Mouse (Mus musculus): ENCODE results near the gene Rpl10. TPM values are rescaled to one million over a fixed set of nuclear protein-coding genes. Genes with fewer than 3 reads are reported as not detected.

Rpl10 gene
- polyA plus RNA-seq, 1 experiment from 2014 or later: 863 TPM

DNA sequence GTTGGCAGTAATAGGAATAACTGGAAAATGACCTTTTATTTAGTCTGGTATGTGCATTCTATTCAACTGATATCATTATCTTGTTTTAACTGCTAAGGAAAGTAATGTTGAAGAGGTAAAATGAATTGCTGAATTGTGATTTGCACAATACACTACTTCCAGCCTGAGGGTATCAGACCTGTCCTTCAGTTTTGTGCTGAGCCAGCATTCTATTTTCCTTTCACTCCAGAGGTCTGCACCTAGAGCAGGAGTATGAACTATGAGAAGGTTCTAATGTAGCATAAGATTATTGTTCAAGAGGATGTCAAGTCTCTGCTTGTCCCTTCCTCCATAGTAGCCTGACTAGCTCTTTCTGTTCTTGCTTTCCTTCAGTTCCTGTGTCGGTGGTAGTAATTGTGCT lies 27.7 kb downstream of the Rpl10 start:
- H3K9me3 ChIP-seq (ENCODE audit: control insufficient read depth, low read length): no peaks in the 10 kb centered on the region
- no peak overlapping the region for H3K9ac ChIP-seq (ENCODE audit: low read depth, low read length)
- 83% methylated on average over 1 of the region's 1 CpGs for WGBS
- H3K27ac ChIP-seq (ENCODE audit: low read length): no peak overlapping the region
- H3K4me1 ChIP-seq (ENCODE audit: control insufficient read depth, insufficient read depth, low read length): no peaks in the 10 kb centered on the region
- no peaks in the 10 kb centered on the region for H3K27me3 ChIP-seq (replicated peaks; ENCODE audit: control insufficient read depth, insufficient read depth, low read length)
- ATAC-seq: no peak
- H3K4me2 ChIP-seq (ENCODE audit: low read depth, low read length): no peak overlapping the region
- H3K4me3 ChIP-seq (ENCODE audit: low read length): no peak overlapping the region
- 0 out of 2 replicates have a peak, but pooled peaks cover 2% of the 10 kb centered on the region for H3K36me3 ChIP-seq (ENCODE audit: control insufficient read depth, insufficient read depth, low read length)

GRCm38 (mm10) chrX:74299721-74300120 lies 29.1 kb downstream of the Rpl10 start:
- 92% methylated on average over 3 of the region's 3 CpGs for WGBS
- H3K27ac ChIP-seq (ENCODE audit: low read length): no peak overlapping the region
- no peak overlapping the region for H3K4me2 ChIP-seq (ENCODE audit: low read depth, low read length)
- no peaks in the 10 kb centered on the region for H3K4me1 ChIP-seq (ENCODE audit: control insufficient read depth, insufficient read depth, low read length)
- H3K4me3 ChIP-seq (ENCODE audit: low read length): no peak overlapping the region
- H3K9ac ChIP-seq (ENCODE audit: low read depth, low read length): no peak overlapping the region
- ATAC-seq: no peak
- no peaks in the 10 kb centered on the region for H3K9me3 ChIP-seq (ENCODE audit: control insufficient read depth, low read length)
- H3K36me3 ChIP-seq (ENCODE audit: control insufficient read depth, insufficient read depth, low read length): 0 out of 2 replicates have a peak, but pooled peaks cover 2% of the 10 kb centered on the region
- no peaks in the 10 kb centered on the region for H3K27me3 ChIP-seq (replicated peaks; ENCODE audit: control insufficient read depth, insufficient read depth, low read length)

DNA sequence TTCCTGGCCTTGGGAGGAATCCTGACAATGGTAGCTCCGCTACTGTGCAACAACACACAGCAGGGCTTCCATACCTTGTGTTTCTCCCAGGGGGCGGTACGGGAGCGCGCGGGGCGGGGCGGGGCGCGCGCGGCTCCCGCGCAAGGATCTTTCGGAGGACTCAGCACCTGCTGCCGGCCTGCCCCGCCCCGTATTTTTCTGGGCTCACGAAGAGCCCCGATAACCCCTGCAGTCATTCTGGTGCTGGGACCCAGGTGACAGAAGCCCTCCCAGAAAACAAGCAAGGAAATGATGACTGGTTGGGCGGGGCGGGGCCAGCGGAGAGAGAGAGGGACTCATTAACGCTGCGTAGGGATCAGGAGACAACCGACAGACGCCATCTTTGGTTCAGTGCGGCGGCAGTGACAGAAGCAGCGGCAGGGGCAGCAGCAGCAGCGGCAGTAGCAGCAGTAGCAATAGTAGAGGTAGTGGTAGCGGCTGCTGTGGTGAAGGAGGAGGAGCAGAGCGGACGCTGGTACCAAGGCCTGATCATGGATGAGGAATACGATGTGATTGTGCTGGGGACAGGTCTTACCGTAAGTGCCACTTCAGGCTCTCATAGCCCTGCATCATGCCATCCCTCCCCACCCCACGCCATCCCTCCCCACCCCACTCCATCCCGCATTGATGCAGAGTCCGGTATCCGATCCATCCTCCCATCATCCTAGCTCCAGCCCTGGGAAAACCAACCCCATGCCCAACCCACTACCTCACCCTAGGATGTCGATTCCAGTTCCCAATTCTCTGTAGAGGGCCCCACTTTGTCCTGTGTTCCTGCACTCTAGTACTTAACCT lies 34.5 kb downstream of the Rpl10 start, which contains the start of gene Gdi1:
Gene Gdi1 (plus strand): TSS at position 132 of the 834 bp plus-strand sequence.
- H3K36me3 ChIP-seq (ENCODE audit: control insufficient read depth, insufficient read depth, low read length): peaks cover 7% of the 10 kb centered on the region
- peak within 1 kb of the TSS; percentile 58 for H3K4me3 ChIP-seq (ENCODE audit: low read length)
- peak within 1 kb of the TSS; percentile 83 for H3K27ac ChIP-seq (ENCODE audit: low read length)
- ATAC-seq: peak; percentile 85
- H3K9me3 ChIP-seq (ENCODE audit: control insufficient read depth, low read length): no peaks in the 10 kb centered on the region
- 11% methylated on average over 41 of the region's 41 CpGs for WGBS
- H3K9ac ChIP-seq (ENCODE audit: low read depth, low read length): peak within 1 kb of the TSS; percentile 74
- peak within 1 kb of the TSS; percentile 62 for H3K4me2 ChIP-seq (ENCODE audit: low read depth, low read length)
- no peaks in the 10 kb centered on the region for H3K4me1 ChIP-seq (ENCODE audit: control insufficient read depth, insufficient read depth, low read length)
- no peaks in the 10 kb centered on the region for H3K27me3 ChIP-seq (replicated peaks; ENCODE audit: control insufficient read depth, insufficient read depth, low read length)

- ATAC-seq: peak; percentile 99
- no peaks in the 10 kb centered on the region for H3K4me1 ChIP-seq (ENCODE audit: control insufficient read depth, insufficient read depth, low read length)
- peak within 1 kb of the TSS; percentile 68 for H3K4me3 ChIP-seq (ENCODE audit: low read length)
- H3K36me3 ChIP-seq (ENCODE audit: control insufficient read depth, insufficient read depth, low read length): peaks cover 8% of the 10 kb centered on the region
- peak within 1 kb of the TSS; percentile 85 for H3K9ac ChIP-seq (ENCODE audit: low read depth, low read length)
- 16% methylated on average over 57 of the region's 59 CpGs for WGBS
- H3K4me2 ChIP-seq (ENCODE audit: low read depth, low read length): peak within 1 kb of the TSS; percentile 68
- H3K27me3 ChIP-seq (replicated peaks; ENCODE audit: control insufficient read depth, insufficient read depth, low read length): no peaks in the 10 kb centered on the region
- no peaks in the 10 kb centered on the region for H3K9me3 ChIP-seq (ENCODE audit: control insufficient read depth, low read length)
- H3K27ac ChIP-seq (ENCODE audit: low read length): peak within 1 kb of the TSS; percentile 75
Observed at GRCm38 (mm10) chrX:74312540-74313464, 42.2 kb downstream of the Rpl10 start, which contains the start of gene Fam50a. Gene Fam50a, plus strand, starts transcription at chrX:74313033.

Small RNA genes lying within 50 kb of the gene (microRNA-seq; reads per million reads assigned to microRNA genes)
- gene Mir7091 (1.6 reads per million), gene Mir7092 (1.1 reads per million)

Other genes with a start within 250 kb of the Rpl10 start
- 50.4 and 51.7 TPM in 2 replicates for gene Irak1, start 246.9 kb upstream of the Rpl10 start, polyA plus RNA-seq (2015; fragmentation: Nextera tagmentation; extraction: Ambion mirVana)
- gene Opn1mw, start 143.3 kb upstream of the Rpl10 start, polyA plus RNA-seq (2015; fragmentation: Nextera tagmentation; extraction: Ambion mirVana): not detected in 2 replicates
- gene Mecp2, start 135.4 kb upstream of the Rpl10 start, polyA plus RNA-seq (2015; fragmentation: Nextera tagmentation; extraction: Ambion mirVana): 10.0 and 10.1 TPM in 2 replicates
- gene Tex28, start 103.0 kb upstream of the Rpl10 start, polyA plus RNA-seq (2015; fragmentation: Nextera tagmentation; extraction: Ambion mirVana): not detected in 2 replicates
- 0.05 TPM in 1 of 2 replicates, not detected in the other for gene Tktl1, start 93.6 kb upstream of the Rpl10 start, polyA plus RNA-seq (2015; fragmentation: Nextera tagmentation; extraction: Ambion mirVana)
- gene Flna, start 21.0 kb upstream of the Rpl10 start, polyA plus RNA-seq (2015; fragmentation: Nextera tagmentation; extraction: Ambion mirVana): 240 and 269 TPM in 2 replicates
- 18.3 and 22.5 TPM in 2 replicates for gene Emd, start 16.1 kb upstream of the Rpl10 start, polyA plus RNA-seq (2015; fragmentation: Nextera tagmentation; extraction: Ambion mirVana)
- 85.3 and 91.1 TPM in 2 replicates for gene Taz, start 11.1 kb downstream of the Rpl10 start, polyA plus RNA-seq (2015; fragmentation: Nextera tagmentation; extraction: Ambion mirVana)
- gene Dnase1l1, start 11.5 kb downstream of the Rpl10 start, polyA plus RNA-seq (2015; fragmentation: Nextera tagmentation; extraction: Ambion mirVana): 12.4 and 14.5 TPM in 2 replicates
- gene Atp6ap1, start 26.3 kb downstream of the Rpl10 start, polyA plus RNA-seq (2015; fragmentation: Nextera tagmentation; extraction: Ambion mirVana): 142 and 144 TPM in 2 replicates
- gene Gdi1, start 34.2 kb downstream of the Rpl10 start, polyA plus RNA-seq (2015; fragmentation: Nextera tagmentation; extraction: Ambion mirVana): 152 and 172 TPM in 2 replicates
- 67.5 and 69.8 TPM in 2 replicates for gene Fam50a, start 42.2 kb downstream of the Rpl10 start, polyA plus RNA-seq (2015; fragmentation: Nextera tagmentation; extraction: Ambion mirVana)
- gene Plxna3, start 58.3 kb downstream of the Rpl10 start, polyA plus RNA-seq (2015; fragmentation: Nextera tagmentation; extraction: Ambion mirVana): 5.8 and 6.2 TPM in 2 replicates
- gene Lage3, start 82.8 kb downstream of the Rpl10 start, polyA plus RNA-seq (2015; fragmentation: Nextera tagmentation; extraction: Ambion mirVana): 81.3 and 84.4 TPM in 2 replicates
- 65.4 and 67.7 TPM in 2 replicates for gene Ubl4a, start 102.4 kb downstream of the Rpl10 start, polyA plus RNA-seq (2015; fragmentation: Nextera tagmentation; extraction: Ambion mirVana)
- 16.9 and 17.6 TPM in 2 replicates for gene Slc10a3, start 102.5 kb downstream of the Rpl10 start, polyA plus RNA-seq (2015; fragmentation: Nextera tagmentation; extraction: Ambion mirVana)
- gene Fam3a, start 122.5 kb downstream of the Rpl10 start, polyA plus RNA-seq (2015; fragmentation: Nextera tagmentation; extraction: Ambion mirVana): 30.6 and 34.6 TPM in 2 replicates
- 20.8 and 21.6 TPM in 2 replicates for gene Ikbkg, start 122.5 kb downstream of the Rpl10 start, polyA plus RNA-seq (2015; fragmentation: Nextera tagmentation; extraction: Ambion mirVana)
- 41.3 and 46.1 TPM in 2 replicates for gene G6pdx, start 158.4 kb downstream of the Rpl10 start, polyA plus RNA-seq (2015; fragmentation: Nextera tagmentation; extraction: Ambion mirVana)
- not detected in 2 replicates for gene Gm6880, start 210.6 kb downstream of the Rpl10 start, polyA plus RNA-seq (2015; fragmentation: Nextera tagmentation; extraction: Ambion mirVana)

Data from intestine, embryonic 16.5 days (tissue).